Mouse (Mus musculus) heart, adult 11 months (tissue): ENCODE measurements around the gene Nek1.

Source experiments
- DNase-seq: peaks from one replicate; pipeline ENCODE4 v3.0.0; 2022

Gene Nek1

DNA sequence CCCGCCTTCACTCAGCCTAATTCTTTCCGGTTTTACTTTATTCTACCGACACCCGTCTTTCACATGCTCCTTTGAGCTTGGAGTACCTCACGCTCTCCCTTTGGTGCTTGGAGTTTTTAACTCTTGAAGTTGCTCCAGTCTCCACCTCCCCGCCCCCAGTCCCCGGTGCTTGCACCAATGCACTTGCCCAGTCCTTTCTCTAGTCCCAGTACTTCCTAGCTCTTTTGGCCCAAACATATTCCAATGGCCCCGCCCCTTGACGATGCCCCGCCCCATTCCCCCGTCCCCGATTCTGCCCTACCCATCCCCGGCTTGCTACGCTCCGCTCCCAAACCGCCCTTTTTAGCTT, 460 bp upstream of the Nek1 start:
- DNase-seq = peak; percentile 99

DNA sequence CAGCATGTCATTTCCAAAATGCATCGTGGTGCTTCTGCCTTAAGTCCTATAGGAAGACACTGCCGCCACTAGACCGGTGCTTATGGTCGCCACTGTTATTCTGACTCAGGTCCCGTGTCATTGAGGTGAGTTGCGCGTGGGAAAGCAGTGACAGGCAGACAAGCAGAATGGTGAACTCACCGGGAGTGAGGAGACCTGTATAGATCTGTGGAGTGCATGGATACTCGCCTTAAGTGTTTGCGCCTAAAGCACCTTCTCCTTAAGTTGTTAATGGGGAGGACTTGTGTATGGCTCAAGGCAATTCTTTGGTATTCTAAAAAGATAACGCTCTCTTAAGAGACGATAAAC, 618 bp downstream of the Nek1 start:
- no peak for DNase-seq

DNA sequence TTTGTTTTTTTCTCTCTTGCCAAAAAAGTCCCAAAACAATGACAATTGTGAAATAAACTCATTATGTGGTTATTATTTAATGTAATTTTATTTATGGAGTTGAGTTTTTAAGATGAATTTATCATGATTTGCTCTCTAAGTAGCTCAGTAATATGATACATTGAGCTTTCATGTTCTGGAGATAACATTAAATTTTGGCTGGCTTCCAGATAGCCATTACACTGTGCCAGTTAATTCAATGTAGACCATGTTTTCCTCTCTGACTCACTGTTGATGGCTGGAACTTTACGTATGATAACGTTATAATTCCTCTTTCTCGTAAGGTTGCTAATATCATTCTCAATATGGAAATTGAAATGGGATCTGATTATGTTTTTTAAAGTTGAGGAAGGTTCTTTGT, 3.5 kb downstream of the Nek1 start:
- no peak for DNase-seq

DNA sequence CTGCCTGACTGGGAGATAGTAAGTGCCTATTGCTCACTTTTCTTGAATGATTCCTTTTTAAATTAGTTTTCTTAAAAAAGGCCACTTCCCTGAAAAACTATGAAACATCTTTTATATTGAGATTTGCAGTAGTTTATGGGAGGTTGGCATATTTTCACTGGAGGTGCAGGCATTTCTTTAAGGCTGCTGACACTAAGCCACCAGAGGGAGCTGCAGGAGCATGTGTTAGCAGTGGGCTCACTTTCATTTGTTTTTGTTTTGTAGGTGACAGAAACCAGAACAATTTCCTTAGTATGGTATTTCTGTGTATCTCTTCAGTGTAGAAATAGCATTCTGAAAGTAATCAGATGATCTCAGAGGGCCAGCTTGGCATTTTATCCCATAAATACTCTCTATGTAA, 49.0 kb downstream of the Nek1 start:
- no peak for DNase-seq

- no peak for DNase-seq
Observed at GRCm38 (mm10) chr8:61043874-61044273, 50.9 kb downstream of the Nek1 start.

GRCm38 (mm10) chr8:61046816-61047215, 53.8 kb downstream of the Nek1 start:
- no peak for DNase-seq

DNA sequence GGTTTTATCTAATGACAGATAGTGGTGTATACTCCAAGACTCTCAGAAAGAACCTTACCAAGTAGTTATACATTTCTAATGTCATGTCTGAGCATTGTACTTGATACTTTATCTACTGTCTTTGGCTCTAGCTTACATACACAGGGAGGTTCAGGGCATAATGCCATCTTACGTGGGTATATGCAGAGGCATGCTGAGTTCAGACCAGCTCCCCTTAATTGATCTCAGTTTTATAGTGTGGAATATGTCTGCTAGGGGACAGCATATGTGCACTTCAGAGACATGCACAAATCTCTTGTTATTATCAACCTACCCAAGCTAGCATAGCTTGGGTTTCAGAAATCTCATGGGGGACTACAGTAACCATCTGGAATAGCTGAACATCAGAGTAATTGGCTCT, 60.0 kb downstream of the Nek1 start:
- DNase-seq = no peak

DNA sequence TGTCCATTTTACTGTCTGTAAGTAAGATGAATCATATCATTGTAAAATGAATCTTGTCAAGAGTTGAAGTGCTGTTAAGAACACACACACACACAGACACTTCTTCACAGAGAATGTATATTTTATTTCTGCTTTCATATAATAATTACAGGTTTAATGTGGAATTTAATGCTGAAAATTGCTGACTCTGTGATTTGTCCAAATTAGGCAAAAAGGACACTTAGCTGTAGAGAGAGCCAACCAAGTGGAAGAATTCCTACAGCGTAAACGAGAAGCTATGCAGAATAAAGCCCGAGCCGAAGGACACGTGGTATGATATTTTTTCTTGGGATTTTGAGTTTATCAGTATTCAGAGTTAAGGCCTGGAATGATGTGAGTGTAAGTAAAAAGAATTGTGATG, 61.3 kb downstream of the Nek1 start:
- DNase-seq = no peak

DNA sequence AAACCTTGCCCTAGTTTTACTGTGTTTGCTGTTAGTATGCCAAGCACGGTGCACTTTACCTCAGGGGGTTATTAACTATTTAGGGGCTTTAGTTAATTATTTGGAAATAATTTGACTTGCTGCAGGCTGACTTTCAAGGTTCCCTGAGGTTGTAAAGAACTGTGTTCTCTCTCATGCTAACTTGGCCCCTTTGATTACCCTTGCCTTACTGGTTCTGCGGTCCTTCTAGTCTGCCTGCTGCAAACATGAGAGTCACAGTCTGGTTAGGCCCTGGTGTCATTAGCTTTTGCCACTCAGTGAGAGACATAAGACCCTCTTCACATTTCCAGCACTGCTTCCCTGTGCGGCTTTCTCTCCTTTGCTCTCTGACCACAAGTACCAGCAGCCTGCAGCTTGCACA, 64.0 kb downstream of the Nek1 start:
- no peak for DNase-seq

DNA sequence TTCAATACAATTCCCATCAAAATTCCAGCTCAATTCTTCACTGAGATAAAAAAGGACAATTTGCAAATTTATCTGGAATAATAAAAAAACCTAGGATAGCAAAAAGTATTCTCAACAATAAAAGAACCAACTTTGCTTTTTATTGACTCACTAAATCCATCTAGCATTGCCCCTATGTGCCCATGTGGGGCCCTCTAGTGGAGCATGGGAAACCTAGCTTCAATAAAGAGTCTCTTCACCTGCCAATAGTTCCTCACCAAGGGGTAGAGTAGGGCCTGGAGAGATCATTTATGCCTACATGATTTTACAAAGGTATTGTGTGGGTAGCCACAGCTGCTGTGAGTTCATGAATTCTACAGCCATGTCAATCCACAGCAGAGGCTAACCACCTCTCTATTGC, 66.1 kb downstream of the Nek1 start:
- DNase-seq = no peak

GRCm38 (mm10) chr8:61060412-61060811, 67.4 kb downstream of the Nek1 start:
- no peak for DNase-seq

DNA sequence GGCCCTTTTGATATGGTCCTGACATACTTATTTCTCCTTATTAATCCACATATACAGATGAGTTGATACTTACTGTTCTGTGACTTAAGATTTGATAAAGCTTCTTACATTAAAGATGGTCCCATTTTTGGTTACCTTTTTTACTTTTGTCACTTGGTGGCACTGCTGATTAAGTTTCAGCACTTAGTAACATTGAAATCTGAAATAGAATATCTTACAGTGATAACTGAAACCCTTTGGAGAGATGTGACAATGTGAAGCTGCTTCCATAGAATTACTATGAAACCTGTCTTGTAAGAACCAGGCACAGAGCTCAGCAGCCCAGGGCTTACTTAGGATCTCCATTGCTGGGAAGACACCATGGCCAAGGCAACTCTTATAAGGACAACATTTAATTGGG, 82.1 kb downstream of the Nek1 start:
- DNase-seq = no peak

DNA sequence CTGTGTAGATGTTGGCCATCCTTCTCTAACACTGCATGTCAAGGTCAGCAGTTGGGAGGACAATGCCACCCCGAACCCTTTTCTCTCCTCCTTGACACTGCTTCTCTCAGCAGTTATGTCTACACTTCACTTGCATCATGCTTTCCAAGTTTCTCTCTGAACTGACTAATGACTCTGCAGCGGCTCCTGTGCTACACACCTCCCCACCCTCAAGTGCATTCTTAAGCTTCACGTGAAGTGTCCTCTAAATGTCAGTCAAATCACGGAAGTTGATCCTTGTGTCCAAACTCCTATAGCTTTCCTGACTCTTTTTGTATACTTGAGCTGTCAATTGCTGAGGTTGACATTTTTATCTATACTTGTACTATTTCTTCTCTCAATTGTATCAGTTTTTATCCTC, 117.5 kb downstream of the Nek1 start:
- DNase-seq = no peak

- peak; percentile 52 for DNase-seq
Observed at GRCm38 (mm10) chr8:61111940-61112339, 118.9 kb downstream of the Nek1 start.

GRCm38 (mm10) chr8:61121631-61122030, 128.6 kb downstream of the Nek1 start:
- DNase-seq = no peak

GRCm38 (mm10) chr8:61127299-61127861, 134.4 kb downstream of the Nek1 start:
- DNase-seq = no peak

DNA sequence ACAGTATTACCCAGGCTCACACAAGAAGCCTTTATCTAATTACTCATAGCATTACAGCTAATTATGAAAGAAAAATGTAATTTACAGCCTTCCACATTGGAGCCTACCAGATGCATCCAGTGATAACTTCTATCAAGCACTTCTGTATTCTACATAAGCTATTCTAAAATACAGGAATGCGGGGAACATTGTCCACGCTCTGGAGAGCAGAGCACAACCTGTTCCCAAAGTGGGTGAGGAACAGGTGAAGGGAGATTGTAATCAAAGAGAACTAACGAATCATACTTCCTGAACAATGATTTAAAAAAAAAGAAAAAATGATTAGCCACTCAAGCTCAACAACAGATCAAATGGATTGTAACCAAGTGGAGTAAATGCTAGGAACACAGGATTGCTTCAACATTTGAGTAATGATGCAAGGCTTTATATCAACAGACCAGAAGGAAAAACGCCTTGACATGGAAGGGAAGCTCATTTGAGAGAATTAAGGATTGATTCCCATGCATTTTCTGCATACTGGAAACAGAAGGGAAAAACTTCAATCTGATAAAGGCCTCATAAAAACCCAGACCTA, 139.7 kb downstream of the Nek1 start:
- DNase-seq = no peak

DNA sequence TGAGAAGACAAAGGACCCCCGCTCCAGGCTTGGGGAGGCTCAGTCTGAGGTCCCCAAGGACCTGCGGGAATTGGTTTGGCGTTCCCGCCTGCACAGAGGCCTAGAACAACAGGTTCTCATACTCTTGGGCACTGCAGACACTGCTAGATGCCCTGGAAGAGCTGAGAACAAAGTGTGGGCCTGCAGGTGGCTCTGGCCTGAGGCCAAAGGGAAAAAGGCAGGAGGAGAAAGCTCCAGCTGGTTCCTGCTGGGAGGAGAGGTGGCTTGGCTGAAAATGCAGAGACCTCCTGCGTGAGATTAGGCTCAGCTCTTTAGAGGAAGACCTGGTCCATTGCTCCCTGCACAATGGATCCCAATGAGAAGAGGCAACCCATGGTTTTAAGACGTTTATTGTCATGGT, 148.9 kb downstream of the Nek1 start:
- no peak for DNase-seq

- DNase-seq = no peak
Observed at GRCm38 (mm10) chr8:61142302-61142701, 149.3 kb downstream of the Nek1 start.

DNA sequence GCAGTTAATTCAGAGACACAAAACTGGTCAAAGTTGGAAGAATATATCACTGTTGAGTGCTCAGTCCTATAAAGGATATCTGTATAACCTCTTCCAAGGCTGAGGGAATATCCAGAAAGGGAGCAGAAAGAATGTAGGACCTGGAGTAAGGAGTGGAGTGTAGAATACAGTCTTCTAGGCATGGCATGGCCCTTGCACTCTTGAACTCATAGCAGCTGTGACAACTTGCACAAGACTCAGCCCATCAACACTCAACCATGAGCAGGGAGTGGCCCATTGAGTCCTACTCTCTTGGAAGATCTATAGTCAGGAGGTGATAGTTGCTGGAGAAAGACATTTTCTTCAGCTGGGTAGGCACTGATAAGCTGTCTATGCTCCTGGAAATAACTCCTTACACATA, 149.8 kb downstream of the Nek1 start:
- DNase-seq = no peak

GRCm38 (mm10) chr8:61148728-61149127, 155.7 kb downstream of the Nek1 start:
- DNase-seq = no peak

DNA sequence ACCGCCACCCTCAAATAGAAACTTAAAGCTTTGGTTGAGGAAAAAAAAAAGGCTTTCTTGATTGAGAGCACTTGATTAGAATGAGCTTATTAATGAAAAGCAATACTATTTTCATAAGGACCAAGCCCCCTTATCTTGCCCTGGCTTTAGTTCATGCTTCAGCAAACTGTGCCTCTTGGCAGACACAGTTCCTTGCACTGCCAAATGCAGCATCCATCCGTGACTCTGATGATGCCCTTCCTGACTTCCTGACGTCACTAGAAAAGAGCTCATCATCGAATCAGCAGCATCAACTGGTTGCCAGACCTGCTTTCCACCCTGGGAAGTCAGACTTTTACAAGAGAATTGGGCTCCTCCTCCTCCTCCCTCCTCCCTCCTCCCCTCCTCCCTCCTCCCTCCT, 157.6 kb downstream of the Nek1 start:
- no peak for DNase-seq

- DNase-seq = no peak
Observed at GRCm38 (mm10) chr8:61156406-61156805, 163.4 kb downstream of the Nek1 start.

DNA sequence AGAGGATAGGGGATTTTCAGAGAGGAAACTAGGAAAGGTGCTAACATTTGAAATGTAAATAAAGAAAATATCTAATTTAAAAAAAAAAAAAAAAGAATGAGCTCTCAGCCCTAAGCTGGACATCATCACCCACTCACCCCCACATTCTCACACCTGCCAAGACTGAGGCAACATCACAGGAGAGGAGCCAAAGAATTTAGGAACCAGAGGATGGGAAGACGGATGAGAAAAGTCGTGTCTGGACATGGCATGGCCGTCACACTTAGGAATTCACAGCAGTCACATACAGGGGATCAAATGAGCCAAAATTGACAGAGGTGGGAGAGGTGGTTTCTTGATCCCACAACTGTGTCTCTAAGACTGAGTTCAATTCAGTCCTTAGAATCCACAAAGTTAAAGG, 165.5 kb downstream of the Nek1 start:
- DNase-seq = peak; percentile 27

GRCm38 (mm10) chr8:61161461-61162185, 168.6 kb downstream of the Nek1 start:
- DNase-seq = peak; percentile 29
